Mouse (Mus musculus) lung, embryonic 15.5 days (tissue): ENCODE results near the gene Wnt16. TPM values are rescaled to one million over a fixed set of nuclear protein-coding genes. Genes with fewer than 3 reads are reported as not detected.
"Not testable (repeated sequence)": the region's sequence is repeated elsewhere in the genome, so short reads cannot be mapped to it uniquely, and the experiment has no call there.

Experiments used
- ATAC-seq: fragments of 200-750 bp; cut with Nextera tagmentation; 2 replicates; pipeline ENCODE4 v1.8.0; 2017; ENCODE audit warnings: moderate number of reproducible peaks, borderline replicate concordance; ENCODE audit not compliant: low FRiP score, low TSS enrichment; ENCODE audit errors: extremely low read depth
- H3K27ac ChIP-seq: fragments of 300-500 bp; sonication (generic); 2 replicates; pipeline ENCODE4 v1.5.1; 2015; ENCODE audit warnings: moderate library complexity, mild to moderate bottlenecking, inconsistent platforms
- H3K27me3 ChIP-seq: fragments of 300-500 bp; sonication (generic); 2 replicates; pipeline ENCODE4 v1.6.1; 2015; ENCODE audit warnings: inconsistent platforms
- H3K36me3 ChIP-seq: fragments of 300-500 bp; sonication (generic); 2 replicates; pipeline ENCODE4 v1.6.1; 2015; ENCODE audit warnings: inconsistent platforms
- H3K4me1 ChIP-seq: fragments of 300-500 bp; sonication (generic); 2 replicates; pipeline ENCODE4 v1.6.1; 2015; ENCODE audit warnings: inconsistent platforms
- H3K4me2 ChIP-seq: fragments of 300-500 bp; sonication (generic); 2 replicates; pipeline ENCODE4 v1.6.1; 2015; ENCODE audit warnings: inconsistent platforms, mild to moderate bottlenecking, moderate library complexity
- H3K4me3 ChIP-seq: fragments of 300-500 bp; sonication (generic); 2 replicates; pipeline ENCODE4 v1.5.1; 2015; ENCODE audit warnings: mild to moderate bottlenecking, inconsistent platforms
- H3K9ac ChIP-seq: fragments of 300-500 bp; sonication (generic); 2 replicates; pipeline ENCODE4 v1.6.1; 2015; ENCODE audit warnings: inconsistent platforms
- H3K9me3 ChIP-seq: fragments of 300-500 bp; sonication (generic); 2 replicates; pipeline ENCODE4 v1.6.1; 2016; ENCODE audit warnings: inconsistent platforms
- WGBS: fragments of 180-500 bp; shearing (Covaris S2); methylation state at CpG from one replicate; pipeline ENCODE4 v1.1.7; 2015; 5-methylcytosine and 5-hydroxymethylcytosine counted together
- polyA plus RNA-seq: library from polyadenylated mRNA; unstranded; fragments of >200 nt; fragmentation: Nextera tagmentation; extraction: Ambion mirVana; gene quantifications from 2 replicates; pipeline ENCODE4 v1.2.1, GENCODE M21; 2015

Wnt16 gene
- 0.20 and 0.35 TPM in 2 replicates for polyA plus RNA-seq

GRCm38 (mm10) chr6:22288004-22288736, at the start of gene Wnt16:
TSS of gene Wnt16 (plus strand) at chr6:22288227.
- Histone ChIP-seq H3K4me2 (peak within 1 kb of the TSS; percentile 57), H3K4me3 (peak within 1 kb of the TSS; percentile 24), H3K36me3 (no peaks in the 10 kb centered on the region), H3K9ac (no peak within 1 kb of the TSS), H3K27me3 (peaks cover 54% of the 10 kb centered on the region), H3K4me1 (peaks cover 20% of the 10 kb centered on the region), H3K27ac (no peak within 1 kb of the TSS), H3K9me3 (no peaks in the 10 kb centered on the region)
- peak; percentile 62; the same call in 1 of the 2 replicates for ATAC-seq
- 3% methylated on average over 20 of the region's 20 CpGs for WGBS

GRCm38 (mm10) chr6:22243321-22243720, 44.7 kb upstream of the Wnt16 start:
- Histone ChIP-seq H3K4me3 (no peak overlapping the region), H3K9me3 (no peaks in the 10 kb centered on the region), H3K9ac (no peak overlapping the region), H3K27ac (no peak overlapping the region), H3K36me3 (no peaks in the 10 kb centered on the region; the same call in 1 of the 2 replicates), H3K27me3 (no peaks in the 10 kb centered on the region), H3K4me1 (no peaks in the 10 kb centered on the region), H3K4me2 (no peak overlapping the region)
- no peak for ATAC-seq
- WGBS: 76% methylated on average over 8 of the region's 8 CpGs

- no peak overlapping the region for H3K4me3 ChIP-seq
- no peak overlapping the region for H3K4me2 ChIP-seq
- H3K9ac ChIP-seq: no peak overlapping the region
- no peaks in the 10 kb centered on the region for H3K27me3 ChIP-seq
- ATAC-seq: no peak
- H3K9me3 ChIP-seq: no peaks in the 10 kb centered on the region
- H3K4me1 ChIP-seq: no peaks in the 10 kb centered on the region
- WGBS: 82% methylated on average over 2 of the region's 2 CpGs
- no peak overlapping the region for H3K27ac ChIP-seq
- H3K36me3 ChIP-seq: no peaks in the 10 kb centered on the region
Measured at GRCm38 (mm10) chr6:22246696-22247095, 41.3 kb upstream of the Wnt16 start.

- H3K27me3 ChIP-seq: no peaks in the 10 kb centered on the region
- no peaks in the 10 kb centered on the region for H3K4me1 ChIP-seq
- H3K9me3 ChIP-seq: no peaks in the 10 kb centered on the region
- H3K27ac ChIP-seq: no peak overlapping the region
- WGBS: 68% methylated on average over 4 of the region's 4 CpGs
- no peak overlapping the region for H3K4me3 ChIP-seq
- no peak for ATAC-seq
- no peaks in the 10 kb centered on the region for H3K36me3 ChIP-seq
- no peak overlapping the region for H3K4me2 ChIP-seq
- no peak overlapping the region for H3K9ac ChIP-seq
Measured at GRCm38 (mm10) chr6:22258784-22259183, 29.2 kb upstream of the Wnt16 start.

GRCm38 (mm10) chr6:22262519-22262918, 25.5 kb upstream of the Wnt16 start:
- ATAC-seq: no peak
- WGBS: 56% methylated on average over 4 of the region's 4 CpGs
- Histone ChIP-seq H3K27ac (no peak overlapping the region), H3K4me3 (no peak overlapping the region), H3K4me1 (no peaks in the 10 kb centered on the region), H3K9me3 (no peaks in the 10 kb centered on the region), H3K4me2 (no peak overlapping the region), H3K9ac (no peak overlapping the region), H3K27me3 (no peaks in the 10 kb centered on the region), H3K36me3 (no peaks in the 10 kb centered on the region)

- not testable (repeated sequence) for ATAC-seq, H3K4me2 ChIP-seq, H3K9ac ChIP-seq, H3K27ac ChIP-seq, H3K36me3 ChIP-seq, H3K27me3 ChIP-seq, H3K9me3 ChIP-seq, H3K4me3 ChIP-seq, H3K4me1 ChIP-seq
- WGBS: 83% methylated on average over 8 of the region's 8 CpGs
Measured at GRCm38 (mm10) chr6:22264094-22264493, 23.9 kb upstream of the Wnt16 start.

GRCm38 (mm10) chr6:22266018-22266417, 22.0 kb upstream of the Wnt16 start:
- no peak for ATAC-seq
- H3K4me1 ChIP-seq: no peaks in the 10 kb centered on the region
- no peaks in the 10 kb centered on the region for H3K27me3 ChIP-seq
- H3K27ac ChIP-seq: no peak overlapping the region
- no peak overlapping the region for H3K4me3 ChIP-seq
- no peaks in the 10 kb centered on the region for H3K9me3 ChIP-seq
- no peak overlapping the region for H3K9ac ChIP-seq
- no peak overlapping the region for H3K4me2 ChIP-seq
- no peaks in the 10 kb centered on the region for H3K36me3 ChIP-seq
- 83% methylated on average over 4 of the region's 4 CpGs for WGBS

GRCm38 (mm10) chr6:22267807-22268667, 20.0 kb upstream of the Wnt16 start:
- no peak overlapping the region for H3K27ac ChIP-seq
- H3K4me3 ChIP-seq: no peak overlapping the region
- H3K9me3 ChIP-seq: no peaks in the 10 kb centered on the region
- no peaks in the 10 kb centered on the region for H3K36me3 ChIP-seq
- H3K27me3 ChIP-seq: no peaks in the 10 kb centered on the region
- H3K9ac ChIP-seq: no peak overlapping the region
- no peaks in the 10 kb centered on the region for H3K4me1 ChIP-seq
- ATAC-seq: no peak
- WGBS: 72% methylated on average over 5 of the region's 5 CpGs
- H3K4me2 ChIP-seq: no peak overlapping the region

GRCm38 (mm10) chr6:22268677-22269076, 19.4 kb upstream of the Wnt16 start:
- Histone ChIP-seq H3K4me3 (no peak overlapping the region), H3K27ac (no peak overlapping the region), H3K9ac (no peak overlapping the region), H3K36me3 (no peaks in the 10 kb centered on the region), H3K27me3 (no peaks in the 10 kb centered on the region), H3K9me3 (no peaks in the 10 kb centered on the region), H3K4me2 (no peak overlapping the region), H3K4me1 (no peaks in the 10 kb centered on the region)
- no peak for ATAC-seq

- Histone ChIP-seq H3K9ac (no peak overlapping the region), H3K4me2 (no peak overlapping the region), H3K27ac (no peak overlapping the region), H3K27me3 (no peaks in the 10 kb centered on the region), H3K4me1 (no peaks in the 10 kb centered on the region), H3K36me3 (no peaks in the 10 kb centered on the region), H3K9me3 (no peaks in the 10 kb centered on the region), H3K4me3 (no peak overlapping the region)
- ATAC-seq: no peak
- WGBS: 65% methylated on average over 8 of the region's 8 CpGs
Measured at GRCm38 (mm10) chr6:22269840-22270521, 18.0 kb upstream of the Wnt16 start.

GRCm38 (mm10) chr6:22277941-22278340, 10.1 kb upstream of the Wnt16 start:
- Histone ChIP-seq H3K27ac (no peak overlapping the region), H3K36me3 (no peaks in the 10 kb centered on the region), H3K9me3 (no peaks in the 10 kb centered on the region), H3K4me3 (no peak overlapping the region), H3K9ac (no peak overlapping the region), H3K4me2 (no peak overlapping the region), H3K27me3 (no peaks in the 10 kb centered on the region), H3K4me1 (peaks cover 6% of the 10 kb centered on the region)
- WGBS: 81% methylated on average over 3 of the region's 3 CpGs
- ATAC-seq: no peak
